Mouse (Mus musculus): ENCODE results near the gene Lbx2. TPM values are rescaled to one million over a fixed set of nuclear protein-coding genes. Genes with fewer than 3 reads are reported as not detected.

Lbx2 gene
- polyA plus RNA-seq, 1 experiment from 2014 or later = 0.27 TPM

GRCm38 (mm10) chr6:83116373-83117164, 30.4 kb downstream of the Lbx2 start:
- peaks cover 46% of the 10 kb centered on the region for H3K4me1 ChIP-seq
- ATAC-seq (ENCODE audit: insufficient number of reproducible peaks, insufficient read depth, low FRiP score, low TSS enrichment, low read depth) = no peak
- H3K27ac ChIP-seq = peak overlapping the region; percentile 86; the same call in 1 of the 2 replicates
- H3K9ac ChIP-seq = peak overlapping the region; percentile 94
- H3K27me3 ChIP-seq = no peaks in the 10 kb centered on the region
- peak overlapping the region; percentile 96 for H3K4me2 ChIP-seq
- H3K36me3 ChIP-seq = peaks cover 33% of the 10 kb centered on the region
- H3K4me3 ChIP-seq = peak overlapping the region; percentile 91
- no peaks in the 10 kb centered on the region for H3K9me3 ChIP-seq
- 72% methylated on average over 11 of the region's 11 CpGs for WGBS

DNA sequence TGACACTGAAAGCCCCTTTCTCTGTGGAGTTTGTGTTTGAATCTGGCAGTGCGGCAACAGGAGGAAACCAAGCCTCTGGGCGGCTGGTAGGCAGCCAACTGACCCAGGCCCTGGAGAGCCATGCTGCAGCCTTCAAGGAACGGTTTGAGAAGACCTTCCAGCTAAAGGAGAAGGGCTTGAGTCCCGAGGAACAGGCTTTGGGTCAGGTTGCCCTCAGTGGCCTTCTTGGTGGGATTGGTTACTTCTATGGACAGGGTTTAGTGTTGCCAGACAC, 30.9 kb downstream of the Lbx2 start:
- no peaks in the 10 kb centered on the region for H3K9me3 ChIP-seq
- peaks cover 47% of the 10 kb centered on the region for H3K4me1 ChIP-seq
- H3K4me2 ChIP-seq = peak overlapping the region; percentile 96
- H3K9ac ChIP-seq = peak overlapping the region; percentile 94; the same call in 1 of the 2 replicates
- H3K27me3 ChIP-seq = no peaks in the 10 kb centered on the region
- no peak overlapping the region for H3K27ac ChIP-seq
- peak overlapping the region; percentile 91 for H3K4me3 ChIP-seq
- ATAC-seq (ENCODE audit: insufficient number of reproducible peaks, insufficient read depth, low FRiP score, low TSS enrichment, low read depth) = no peak
- 79% methylated on average over 4 of the region's 4 CpGs for WGBS
- H3K36me3 ChIP-seq = peaks cover 33% of the 10 kb centered on the region

DNA sequence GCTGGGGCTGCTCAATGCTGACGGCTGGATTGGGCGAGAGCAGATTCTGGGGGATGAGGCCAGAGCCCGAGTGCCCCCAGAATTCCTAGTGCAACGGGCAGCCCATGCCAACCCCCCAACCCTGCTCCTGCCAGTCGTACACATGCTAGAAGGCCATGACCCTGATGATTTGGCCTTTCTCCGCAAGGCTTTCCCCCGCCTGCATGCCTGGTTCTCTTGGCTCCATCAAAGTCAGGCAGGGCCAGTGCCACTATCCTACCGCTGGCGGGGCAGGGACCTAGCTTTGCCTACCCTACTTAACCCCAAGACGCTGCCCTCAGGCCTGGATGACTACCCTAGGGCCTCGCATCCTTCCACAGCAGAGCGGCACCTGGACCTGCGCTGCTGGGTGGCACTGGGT, 31.4 kb downstream of the Lbx2 start:
- peaks cover 52% of the 10 kb centered on the region for H3K4me1 ChIP-seq
- no peaks in the 10 kb centered on the region for H3K27me3 ChIP-seq
- no peak for ATAC-seq (ENCODE audit: insufficient number of reproducible peaks, insufficient read depth, low FRiP score, low TSS enrichment, low read depth)
- no peak overlapping the region for H3K9ac ChIP-seq
- H3K4me3 ChIP-seq = 0 out of 2 replicates have a peak overlapping the region, but pooled peaks have one; percentile 91
- peaks cover 33% of the 10 kb centered on the region for H3K36me3 ChIP-seq
- 91% methylated on average over 13 of the region's 13 CpGs for WGBS
- peak overlapping the region; percentile 62; the same call in 1 of the 2 replicates for H3K27ac ChIP-seq
- H3K4me2 ChIP-seq = no peak overlapping the region
- H3K9me3 ChIP-seq = no peaks in the 10 kb centered on the region

- peaks cover 59% of the 10 kb centered on the region for H3K4me1 ChIP-seq
- WGBS = 84% methylated on average over 11 of the region's 11 CpGs
Observed at GRCm38 (mm10) chr6:83118369-83118768, 32.2 kb downstream of the Lbx2 start.

GRCm38 (mm10) chr6:83118825-83119733, 32.9 kb downstream of the Lbx2 start:
- Histone ChIP-seq H3K4me3 (0 out of 2 replicates have a peak overlapping the region, but pooled peaks have one; percentile 80), H3K4me2 (no peak overlapping the region), H3K27ac (peak overlapping the region; percentile 51; the same call in 1 of the 2 replicates), H3K9ac (peak overlapping the region; percentile 92), H3K36me3 (peaks cover 33% of the 10 kb centered on the region), H3K27me3 (no peaks in the 10 kb centered on the region), H3K9me3 (no peaks in the 10 kb centered on the region), H3K4me1 (peaks cover 66% of the 10 kb centered on the region)
- no peak for ATAC-seq (ENCODE audit: insufficient number of reproducible peaks, insufficient read depth, low FRiP score, low TSS enrichment, low read depth)
- 77% methylated on average over 14 of the region's 14 CpGs for WGBS

More at GRCm38 (mm10) chr6:83118369-83118768, 32.2 kb downstream of the Lbx2 start:
- Histone ChIP-seq H3K9me3 (no peaks in the 10 kb centered on the region), H3K27me3 (no peaks in the 10 kb centered on the region), H3K9ac (no peak overlapping the region), H3K4me2 (no peak overlapping the region), H3K36me3 (peaks cover 33% of the 10 kb centered on the region), H3K27ac (peak overlapping the region; percentile 62), H3K4me3 (no peak overlapping the region)
- ATAC-seq (ENCODE audit: insufficient number of reproducible peaks, insufficient read depth, low FRiP score, low TSS enrichment, low read depth) = no peak

GRCm38 (mm10) chr6:83119734-83120051, 33.5 kb downstream of the Lbx2 start:
- Histone ChIP-seq H3K4me1 (peaks cover 67% of the 10 kb centered on the region), H3K9ac (peak overlapping the region; percentile 92), H3K9me3 (no peaks in the 10 kb centered on the region), H3K4me2 (peak overlapping the region; percentile 83), H3K4me3 (peak overlapping the region; percentile 80), H3K36me3 (peaks cover 33% of the 10 kb centered on the region), H3K27me3 (no peaks in the 10 kb centered on the region), H3K27ac (0 out of 2 replicates have a peak overlapping the region, but pooled peaks have one; percentile 51)
- no peak for ATAC-seq (ENCODE audit: insufficient number of reproducible peaks, insufficient read depth, low FRiP score, low TSS enrichment, low read depth)
- 70% methylated on average over 7 of the region's 7 CpGs for WGBS

DNA sequence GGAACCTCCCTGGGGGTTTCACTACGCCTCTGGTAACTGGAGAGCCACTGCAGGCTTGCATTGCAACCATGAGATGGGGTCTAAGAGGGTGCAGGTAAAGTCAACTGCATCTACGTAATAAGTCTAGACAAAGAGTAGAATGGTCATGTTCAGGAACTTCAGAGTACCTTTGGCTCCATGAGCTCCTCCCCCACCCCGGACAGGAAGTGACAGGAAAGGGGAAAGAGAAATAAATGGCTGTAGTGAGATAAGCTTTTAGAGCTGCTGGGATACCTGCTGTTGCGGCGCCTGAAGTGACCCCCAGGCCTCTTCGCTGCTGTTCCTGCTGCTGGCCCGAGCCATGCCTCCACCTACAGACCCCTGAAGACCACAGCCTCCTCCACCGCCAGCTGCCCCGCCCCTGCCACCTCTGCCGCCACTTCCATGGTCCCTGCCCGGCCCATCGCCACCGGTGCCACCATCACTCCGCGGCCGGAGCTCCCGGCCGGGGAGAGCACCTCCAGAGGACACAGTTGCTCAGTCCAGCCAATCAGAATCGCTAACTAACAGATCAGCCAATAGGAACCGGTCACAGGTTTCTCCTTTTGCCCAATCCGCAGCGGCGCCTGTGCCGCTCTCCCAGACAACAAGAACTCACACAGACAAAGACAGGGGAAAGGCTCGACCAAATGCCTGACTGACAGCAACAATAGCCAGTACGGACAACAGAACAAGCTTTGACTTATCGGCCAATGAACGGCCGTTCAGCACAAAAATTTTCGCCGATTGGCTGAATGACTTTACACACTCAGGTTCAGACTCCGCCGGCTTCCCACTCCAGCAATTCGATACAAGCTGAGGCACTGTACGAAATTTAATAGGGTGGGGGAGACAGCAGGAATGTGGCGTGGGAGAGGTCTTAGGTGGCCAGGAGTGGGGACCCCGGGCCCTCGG, 35.0 kb downstream of the Lbx2 start, which contains the start of gene Wbp1:
Gene Wbp1 (minus strand): TSS at position 630 of the 933 bp plus-strand sequence.
- ATAC-seq (ENCODE audit: insufficient number of reproducible peaks, insufficient read depth, low FRiP score, low TSS enrichment, low read depth) = peak; percentile 93
- Histone ChIP-seq H3K4me3 (peak within 1 kb of the TSS; percentile 80), H3K4me2 (peak within 1 kb of the TSS; percentile 83), H3K36me3 (peaks cover 33% of the 10 kb centered on the region), H3K9ac (peak within 1 kb of the TSS; percentile 92), H3K27me3 (no peaks in the 10 kb centered on the region), H3K27ac (peak within 1 kb of the TSS; percentile 100), H3K9me3 (no peaks in the 10 kb centered on the region), H3K4me1 (peaks cover 65% of the 10 kb centered on the region)
- WGBS = under 1% methylated on average over 38 of the region's 38 CpGs

DNA sequence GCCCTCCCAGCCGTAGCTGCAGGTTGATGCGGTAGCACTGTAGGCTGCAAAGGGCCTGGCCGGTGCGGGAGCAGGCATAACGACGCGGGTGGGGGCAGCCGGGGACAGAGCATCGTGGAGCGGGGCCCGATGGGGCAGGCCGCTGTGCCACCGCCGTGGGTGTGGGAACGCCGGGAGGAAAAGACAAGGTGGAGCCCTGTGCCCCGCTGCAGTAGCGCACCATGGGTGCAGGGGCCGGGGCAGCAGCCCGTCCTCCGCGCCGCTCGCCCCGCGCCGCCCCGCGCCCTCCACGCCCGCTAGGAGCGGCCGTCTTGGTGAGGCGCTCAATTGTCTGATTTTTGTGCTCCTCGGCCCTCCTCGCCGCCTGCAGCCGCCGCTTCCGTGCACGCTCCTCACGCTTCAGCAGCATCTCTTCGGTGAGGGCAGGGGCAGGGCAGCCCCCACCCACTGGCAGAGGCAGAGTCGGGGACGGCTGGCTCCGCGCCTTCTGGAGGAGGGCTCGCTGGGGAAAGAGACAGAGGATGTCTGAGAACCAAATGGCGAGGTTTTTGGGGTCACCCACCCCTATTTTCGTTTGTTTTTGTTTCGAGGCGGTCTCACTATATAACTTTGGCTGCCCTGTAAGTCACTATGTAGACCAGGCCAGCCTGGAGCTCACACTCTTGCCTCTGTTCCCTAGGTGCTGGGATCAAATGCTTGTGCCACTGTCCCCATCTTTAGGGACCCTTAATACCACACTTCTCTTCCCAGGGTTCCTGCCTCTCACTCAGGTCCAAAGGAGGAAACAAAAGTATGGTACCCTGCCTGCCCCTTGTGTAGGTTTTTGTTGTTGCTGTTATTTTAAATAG, 35.9 kb downstream of the Lbx2 start:
- WGBS = 2% methylated on average over 47 of the region's 52 CpGs
- no peaks in the 10 kb centered on the region for H3K9me3 ChIP-seq
- peak overlapping the region; percentile 83 for H3K4me2 ChIP-seq
- peak overlapping the region; percentile 89 for H3K9ac ChIP-seq
- H3K36me3 ChIP-seq = peaks cover 28% of the 10 kb centered on the region
- H3K27me3 ChIP-seq = no peaks in the 10 kb centered on the region
- peak overlapping the region; percentile 80 for H3K4me3 ChIP-seq
- peak overlapping the region; percentile 100 for H3K27ac ChIP-seq
- H3K4me1 ChIP-seq = peaks cover 56% of the 10 kb centered on the region
- peak; percentile 6; the same call in 1 of the 2 replicates for ATAC-seq (ENCODE audit: insufficient number of reproducible peaks, insufficient read depth, low FRiP score, low TSS enrichment, low read depth)

- peak overlapping the region; percentile 80 for H3K4me3 ChIP-seq
- peaks cover 51% of the 10 kb centered on the region for H3K4me1 ChIP-seq
- H3K4me2 ChIP-seq = peak overlapping the region; percentile 83
- peak overlapping the region; percentile 100 for H3K27ac ChIP-seq
- H3K9ac ChIP-seq = peak overlapping the region; percentile 89
- WGBS = 67% methylated on average over 5 of the region's 5 CpGs
- no peaks in the 10 kb centered on the region for H3K9me3 ChIP-seq
- no peak for ATAC-seq (ENCODE audit: insufficient number of reproducible peaks, insufficient read depth, low FRiP score, low TSS enrichment, low read depth)
- no peaks in the 10 kb centered on the region for H3K27me3 ChIP-seq
- H3K36me3 ChIP-seq = peaks cover 19% of the 10 kb centered on the region
Observed at GRCm38 (mm10) chr6:83122961-83123360, 36.8 kb downstream of the Lbx2 start.

DNA sequence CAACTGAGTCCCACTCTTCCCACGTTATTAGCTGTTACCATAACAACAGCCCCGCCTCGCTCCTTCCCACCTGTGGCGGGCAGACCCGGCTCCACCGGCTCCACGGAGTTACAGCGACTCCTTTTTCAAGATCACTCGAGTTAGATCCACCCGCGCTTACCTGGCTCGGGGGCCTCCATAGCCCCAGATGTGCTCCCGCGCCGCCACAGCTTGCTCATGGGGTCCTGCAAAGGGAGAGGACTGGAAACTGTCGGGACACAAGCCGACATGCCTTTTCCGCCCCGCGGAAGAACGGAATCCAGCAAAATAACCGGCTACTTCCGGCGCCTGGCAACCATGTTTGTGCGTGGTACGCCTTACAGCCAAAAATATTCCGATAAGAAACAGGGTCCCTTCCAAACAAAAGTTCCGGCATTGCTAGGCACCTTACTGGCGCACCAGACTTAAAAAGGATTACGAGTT, 38.7 kb downstream of the Lbx2 start:
- Histone ChIP-seq H3K4me1 (peaks cover 34% of the 10 kb centered on the region), H3K27ac (peak overlapping the region; percentile 64; the same call in 1 of the 2 replicates), H3K36me3 (peaks cover under 1% of the 10 kb centered on the region; the same call in 1 of the 2 replicates), H3K4me3 (peak overlapping the region; percentile 81), H3K9ac (peak overlapping the region; percentile 83), H3K9me3 (no peaks in the 10 kb centered on the region), H3K4me2 (peak overlapping the region; percentile 83), H3K27me3 (no peaks in the 10 kb centered on the region)
- ATAC-seq (ENCODE audit: insufficient number of reproducible peaks, insufficient read depth, low FRiP score, low TSS enrichment, low read depth) = no peak
- WGBS = under 1% methylated on average over 30 of the region's 30 CpGs
